Mouse (Mus musculus) brain, embryonic 14.5 days (tissue): ENCODE results near the gene Nsd1.

Source experiments
- CTCF ChIP-seq: fragments of 200-500 bp; IDR thresholded peaks from 2 replicates; pipeline ENCODE4 v1.5.1; 2012; ENCODE audit warnings: inconsistent platforms, mild to moderate bottlenecking, moderate library complexity, borderline replicate concordance; ENCODE audit not compliant: insufficient read depth, insufficient read length; ENCODE audit errors: extremely low read depth
- POLR2A ChIP-seq: fragments of 200-500 bp; IDR thresholded peaks from 2 replicates; pipeline ENCODE4 v1.6.1; 2012; ENCODE audit warnings: mild to moderate bottlenecking, inconsistent platforms, borderline replicate concordance; ENCODE audit not compliant: poor library complexity, insufficient read depth, insufficient read length, severe bottlenecking; ENCODE audit errors: extremely low read depth

- no peak for TF ChIP-seq CTCF
- TF ChIP-seq POLR2A = no peak
Measured at GRCm38 (mm10) chr13:55168958-55169369, 40.6 kb upstream of the Nsd1 start.
